Mouse (Mus musculus) forebrain, embryonic 13.5 days (tissue): ENCODE results near the gene Jmjd8. TPM values are rescaled to one million over a fixed set of nuclear protein-coding genes. Genes with fewer than 3 reads are reported as not detected.
A peak's percentile ranks its signal among the peaks of the same experiment; 100 is the strongest.

ENCODE experiments used
- ATAC-seq: fragments of 200-750 bp; cut with Nextera tagmentation; 2 replicates; pipeline ENCODE4 v1.8.0; 2017
- H3K27ac ChIP-seq: fragments of 300-500 bp; sonication (generic); 2 replicates; pipeline ENCODE4 v1.5.1; 2015; ENCODE audit warnings: inconsistent platforms, mild to moderate bottlenecking, moderate library complexity
- H3K27me3 ChIP-seq: fragments of 300-500 bp; sonication (generic); 2 replicates; pipeline ENCODE4 v1.6.1; 2015; ENCODE audit warnings: mild to moderate bottlenecking, inconsistent platforms
- H3K36me3 ChIP-seq: fragments of 300-500 bp; sonication (generic); 2 replicates; pipeline ENCODE4 v1.6.1; 2015; ENCODE audit warnings: mild to moderate bottlenecking, inconsistent platforms; ENCODE audit not compliant: poor library complexity, severe bottlenecking
- H3K4me1 ChIP-seq: fragments of 300-500 bp; sonication (generic); 2 replicates; pipeline ENCODE4 v1.6.1; 2015; ENCODE audit warnings: inconsistent platforms
- H3K4me2 ChIP-seq: fragments of 300-500 bp; sonication (generic); 2 replicates; pipeline ENCODE4 v1.6.1; 2015; ENCODE audit warnings: inconsistent platforms, mild to moderate bottlenecking, moderate library complexity
- H3K4me3 ChIP-seq: fragments of 300-500 bp; sonication (generic); 2 replicates; pipeline ENCODE4 v1.5.1; 2015; ENCODE audit warnings: mild to moderate bottlenecking, inconsistent platforms
- H3K9ac ChIP-seq: fragments of 300-500 bp; sonication (generic); 2 replicates; pipeline ENCODE4 v1.6.1; 2015; ENCODE audit warnings: mild to moderate bottlenecking, inconsistent platforms
- H3K9me3 ChIP-seq: fragments of 300-500 bp; sonication (generic); replicated peaks from 2 replicates; pipeline ENCODE4 v1.6.1; 2016; ENCODE audit warnings: inconsistent platforms
- WGBS: fragments of 180-500 bp; shearing (Covaris S2); methylation state at CpG from one replicate; pipeline ENCODE4 v1.1.7; 2015; 5-methylcytosine and 5-hydroxymethylcytosine counted together
- polyA plus RNA-seq: library from polyadenylated mRNA; unstranded; fragments of >200 nt; fragmentation: Nextera tagmentation; extraction: Ambion mirVana; gene quantifications from 2 replicates; pipeline ENCODE4 v1.2.1, GENCODE M21; 2015

The Jmjd8 gene
- polyA plus RNA-seq, 1 experiment from 2014 or later: 64.6 TPM

DNA sequence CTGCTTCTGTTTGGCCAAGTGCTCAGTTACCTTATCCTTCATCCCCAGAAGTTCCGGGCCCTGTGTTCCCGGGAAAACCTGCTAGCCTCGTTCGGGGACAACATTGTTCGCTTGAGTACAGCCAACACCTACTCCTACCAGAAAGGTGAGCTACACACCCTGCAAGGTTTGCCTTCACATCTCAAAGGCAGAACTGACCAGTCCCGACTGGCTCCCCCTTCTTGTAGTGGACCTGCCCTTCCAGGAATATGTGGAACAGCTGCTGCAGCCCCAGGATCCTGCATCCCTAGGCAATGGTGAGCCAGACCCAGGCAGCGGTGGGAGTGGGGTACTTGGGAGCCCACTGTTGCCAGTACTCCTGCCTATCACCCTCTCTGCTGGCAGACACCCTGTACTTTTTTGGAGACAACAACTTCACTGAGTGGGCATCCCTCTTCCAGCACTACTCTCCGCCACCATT is 921 bp downstream of the Jmjd8 start:
- 44% methylated on average over 8 of the region's 8 CpGs for WGBS
- no peak for ATAC-seq

DNA sequence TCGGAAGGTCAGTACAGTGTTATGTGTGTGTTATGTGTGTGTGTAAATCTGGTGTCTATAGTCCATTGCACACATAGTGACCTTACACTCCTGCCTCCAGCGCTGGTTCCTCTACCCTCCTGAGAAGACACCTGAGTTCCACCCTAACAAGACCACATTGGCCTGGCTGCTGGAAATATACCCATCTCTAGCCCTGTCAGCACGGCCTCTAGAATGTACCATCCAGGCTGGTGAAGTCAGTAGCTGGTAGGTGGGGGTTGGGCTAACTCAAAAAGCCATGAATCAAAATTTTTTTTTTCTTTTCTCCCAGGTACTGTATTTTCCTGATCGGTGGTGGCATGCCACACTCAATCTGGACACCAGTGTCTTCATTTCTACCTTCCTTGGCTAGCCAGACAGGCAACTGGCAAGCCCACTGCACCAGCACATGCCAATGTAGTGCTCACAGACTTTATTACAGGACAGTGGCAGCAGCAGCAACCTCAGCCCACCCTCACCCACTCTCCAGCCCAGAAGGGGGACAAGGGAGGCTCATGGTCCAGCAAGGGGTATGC is 1.6 kb downstream of the Jmjd8 start:
- no peak overlapping the region for H3K27ac ChIP-seq
- no peak for ATAC-seq
- peak overlapping the region; percentile 87 for H3K4me3 ChIP-seq
- H3K27me3 ChIP-seq: no peaks in the 10 kb centered on the region
- peak overlapping the region; percentile 98 for H3K4me2 ChIP-seq
- peak overlapping the region; percentile 89; the same call in 1 of the 2 replicates for H3K9ac ChIP-seq
- no peaks in the 10 kb centered on the region for H3K9me3 ChIP-seq
- 90% methylated on average over 4 of the region's 4 CpGs for WGBS
- H3K36me3 ChIP-seq: peaks cover 54% of the 10 kb centered on the region
- H3K4me1 ChIP-seq: peaks cover 77% of the 10 kb centered on the region

More for the DNA sequence above, 921 bp downstream of the Jmjd8 start:
- Histone ChIP-seq H3K9me3 (no peaks in the 10 kb centered on the region), H3K4me1 (peaks cover 77% of the 10 kb centered on the region), H3K4me2 (peak overlapping the region; percentile 98), H3K36me3 (peaks cover 49% of the 10 kb centered on the region), H3K9ac (peak overlapping the region; percentile 89), H3K4me3 (peak overlapping the region; percentile 67), H3K27me3 (no peaks in the 10 kb centered on the region), H3K27ac (peak overlapping the region; percentile 92)

DNA sequence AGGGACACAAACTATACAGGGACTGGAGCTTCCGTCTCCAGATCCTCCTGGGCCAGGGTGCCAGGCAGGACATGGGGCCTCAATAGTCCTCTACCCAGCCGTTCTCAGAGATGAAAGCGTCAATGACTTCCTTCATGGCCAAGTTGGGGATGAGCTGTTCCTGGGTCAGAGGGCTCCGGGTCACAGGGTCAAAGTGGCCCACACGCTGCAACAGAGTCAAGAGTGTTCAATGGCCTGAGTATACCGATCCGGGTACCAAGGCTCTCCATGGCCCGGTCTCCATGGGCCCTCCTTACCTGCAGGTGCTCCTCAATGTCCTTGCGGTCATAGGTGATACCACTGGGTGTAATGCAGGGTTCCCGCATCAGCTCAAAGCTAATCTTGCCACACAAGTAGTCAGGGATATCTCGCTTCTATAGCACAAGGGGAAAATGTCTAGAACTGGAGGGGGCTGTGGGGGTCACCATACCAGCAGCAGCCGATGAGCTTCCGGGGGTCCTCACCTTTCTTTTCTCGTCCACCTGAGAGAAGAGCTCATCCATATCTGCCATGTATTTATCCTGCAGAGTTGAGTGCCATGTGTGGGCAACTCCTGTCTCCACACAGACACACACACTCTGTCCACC is 2.3 kb downstream of the Jmjd8 start:
- H3K9ac ChIP-seq: peak overlapping the region; percentile 89
- H3K27ac ChIP-seq: no peak overlapping the region
- no peak for ATAC-seq
- peak overlapping the region; percentile 87 for H3K4me3 ChIP-seq
- H3K4me1 ChIP-seq: peaks cover 78% of the 10 kb centered on the region
- H3K36me3 ChIP-seq: peaks cover 55% of the 10 kb centered on the region
- no peaks in the 10 kb centered on the region for H3K27me3 ChIP-seq
- peak overlapping the region; percentile 98 for H3K4me2 ChIP-seq
- no peaks in the 10 kb centered on the region for H3K9me3 ChIP-seq
- 89% methylated on average over 14 of the region's 14 CpGs for WGBS

DNA sequence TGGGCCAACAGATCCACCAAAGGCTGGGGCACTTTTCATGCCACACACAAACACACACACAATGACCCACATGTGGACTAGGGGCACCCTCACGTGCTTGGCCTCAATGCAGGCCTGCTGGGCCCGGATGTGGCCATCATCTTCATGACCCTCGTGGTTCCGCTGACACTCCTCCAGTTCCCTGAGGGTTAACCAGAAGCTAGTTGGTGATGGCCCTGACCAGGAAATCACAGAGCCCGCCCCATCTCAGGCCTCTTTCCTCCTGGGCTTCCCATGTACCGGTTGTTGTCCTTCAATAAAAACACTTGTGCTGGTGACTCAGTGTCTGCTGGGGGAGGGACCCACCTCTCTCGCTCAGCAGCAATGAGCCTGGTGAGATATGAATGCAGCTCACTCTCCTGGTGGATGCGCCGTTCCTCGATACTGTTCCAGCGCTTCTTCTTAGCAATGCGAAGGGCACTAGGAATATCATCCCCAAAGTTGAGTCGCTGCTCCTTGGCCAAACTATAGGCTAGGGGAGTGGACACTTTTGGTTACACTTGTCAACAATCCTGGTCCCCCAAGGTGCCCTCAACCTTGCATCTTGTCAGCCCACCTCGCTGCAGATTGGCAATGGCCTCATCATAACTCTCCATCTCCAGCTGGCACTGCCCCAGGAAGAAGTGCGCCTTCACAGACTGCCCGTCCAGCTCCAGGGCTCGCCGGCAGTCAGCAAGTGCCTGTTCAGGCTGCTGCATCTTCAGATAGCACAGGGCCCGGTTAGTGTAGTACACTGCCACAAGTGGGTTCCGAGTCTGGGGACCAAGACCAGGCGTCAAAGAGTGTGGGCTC is 3.0 kb downstream of the Jmjd8 start:
- Histone ChIP-seq H3K27ac (peak overlapping the region; percentile 90; the same call in 1 of the 2 replicates), H3K27me3 (no peaks in the 10 kb centered on the region), H3K9ac (peak overlapping the region; percentile 89), H3K36me3 (peaks cover 48% of the 10 kb centered on the region), H3K9me3 (no peaks in the 10 kb centered on the region), H3K4me3 (peak overlapping the region; percentile 87), H3K4me2 (peak overlapping the region; percentile 98), H3K4me1 (peaks cover 78% of the 10 kb centered on the region)
- WGBS: 64% methylated on average over 21 of the region's 21 CpGs
- no peak for ATAC-seq

DNA sequence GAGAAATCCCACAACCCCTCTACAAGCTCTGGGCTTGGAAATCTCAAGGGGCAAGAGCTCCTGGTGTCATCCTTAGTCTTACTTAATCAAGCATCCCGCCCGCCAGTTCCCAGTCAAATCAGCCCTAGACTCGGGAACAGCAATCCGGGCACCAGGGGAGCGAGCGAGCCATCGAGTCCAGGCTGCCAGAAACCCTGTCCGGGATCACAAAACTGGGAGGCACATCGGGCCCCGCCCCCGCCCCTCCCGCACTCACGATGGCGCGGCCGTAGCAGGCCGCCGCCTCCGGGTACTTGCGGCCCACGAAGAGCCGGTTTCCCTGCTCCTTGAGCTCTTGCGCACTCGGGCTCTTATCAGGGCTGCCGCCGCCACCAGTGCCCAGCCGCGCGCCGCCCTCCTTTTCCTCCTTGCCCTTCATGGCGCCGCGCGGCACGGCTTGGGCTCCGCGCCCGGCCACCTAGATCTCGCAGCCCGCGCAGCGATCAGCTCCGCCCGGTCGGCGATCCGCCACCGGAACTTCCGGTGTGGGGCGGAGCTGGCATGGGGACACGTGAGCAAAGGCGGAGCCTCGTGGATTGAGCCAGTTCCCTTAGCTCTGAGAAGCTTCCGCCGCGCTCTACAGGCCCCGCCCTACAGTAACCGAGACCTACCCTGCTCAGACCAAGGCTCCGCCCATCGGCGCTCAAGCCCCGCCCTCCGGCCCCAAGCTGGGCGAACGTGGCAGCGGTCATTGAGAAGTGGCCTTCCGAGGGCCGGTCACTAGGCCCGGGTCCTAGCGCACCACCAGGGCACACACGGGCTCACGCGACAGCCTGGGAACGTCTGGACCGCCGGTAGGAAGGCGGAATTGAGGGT is 4.0 kb downstream of the Jmjd8 start:
- peak; percentile 90 for ATAC-seq
- Histone ChIP-seq H3K4me1 (peaks cover 79% of the 10 kb centered on the region), H3K27ac (peak overlapping the region; percentile 90), H3K4me2 (peak overlapping the region; percentile 98), H3K9me3 (no peaks in the 10 kb centered on the region), H3K9ac (peak overlapping the region; percentile 89), H3K27me3 (no peaks in the 10 kb centered on the region), H3K4me3 (peak overlapping the region; percentile 87), H3K36me3 (peaks cover 38% of the 10 kb centered on the region)
- under 1% methylated on average over 77 of the region's 77 CpGs for WGBS

DNA sequence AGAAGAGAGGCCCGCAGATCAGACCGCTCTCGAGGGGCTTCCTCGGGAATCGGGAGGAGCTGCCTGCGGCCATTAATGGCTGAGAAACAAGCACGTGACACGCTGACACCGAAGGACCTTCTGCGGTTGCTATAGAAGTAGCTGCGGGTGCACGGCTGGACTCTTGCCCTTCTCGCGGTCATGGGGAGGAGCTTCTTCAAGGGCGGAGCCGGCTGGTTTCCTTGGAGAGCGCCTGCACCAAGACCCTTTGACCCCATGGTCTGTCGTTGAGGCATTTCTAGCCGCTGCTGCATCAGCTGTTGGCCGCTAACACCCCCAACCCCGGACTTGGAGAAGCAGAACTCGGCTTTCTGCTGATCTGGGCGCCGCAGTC is 4.6 kb downstream of the Jmjd8 start, which contains the start of gene Stub1:
Stub1 (minus strand) TSS at position 114 of the 373 bp plus-strand sequence.
- peak within 1 kb of the TSS; percentile 90 for H3K27ac ChIP-seq
- peaks cover 81% of the 10 kb centered on the region for H3K4me1 ChIP-seq
- WGBS: under 1% methylated on average over 24 of the region's 24 CpGs
- peak within 1 kb of the TSS; percentile 98 for H3K4me2 ChIP-seq
- no peaks in the 10 kb centered on the region for H3K27me3 ChIP-seq
- ATAC-seq: no peak
- H3K9ac ChIP-seq: peak within 1 kb of the TSS; percentile 89
- H3K4me3 ChIP-seq: peak within 1 kb of the TSS; percentile 87
- no peaks in the 10 kb centered on the region for H3K9me3 ChIP-seq
- peaks cover 40% of the 10 kb centered on the region for H3K36me3 ChIP-seq

DNA sequence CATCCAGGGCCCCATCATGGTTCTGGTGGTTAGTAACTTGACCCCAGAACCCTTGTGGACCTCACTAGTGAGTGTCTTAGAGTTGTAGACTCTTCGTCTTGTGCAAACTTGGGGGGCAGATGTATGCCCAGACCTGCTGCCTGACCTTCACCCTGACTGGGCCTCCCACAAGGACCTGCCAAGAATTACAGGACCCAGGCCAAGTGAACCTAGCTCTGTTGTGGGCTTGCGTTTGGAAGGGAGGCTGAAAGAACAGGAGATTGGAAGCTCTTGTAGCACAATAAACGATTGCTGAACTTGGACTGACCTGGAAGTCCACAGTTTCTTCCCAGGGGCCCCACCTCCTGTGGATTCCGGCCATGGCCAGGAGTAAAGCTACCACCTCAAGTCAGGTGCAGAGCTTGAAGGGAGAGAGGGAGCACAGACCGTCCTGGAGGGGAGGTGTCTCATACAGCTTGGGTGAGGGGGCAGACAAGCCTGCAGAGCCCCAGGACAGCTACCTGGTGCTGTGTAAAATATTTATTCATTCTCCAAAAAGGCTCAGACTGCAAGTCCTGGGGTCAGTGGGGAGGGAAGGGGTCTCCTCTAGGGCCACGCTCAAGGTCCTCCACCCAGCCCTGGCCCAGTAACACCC is 5.4 kb downstream of the Jmjd8 start:
- 54% methylated on average over 6 of the region's 6 CpGs for WGBS
- peak overlapping the region; percentile 90; the same call in 1 of the 2 replicates for H3K27ac ChIP-seq
- peak overlapping the region; percentile 98 for H3K4me2 ChIP-seq
- H3K36me3 ChIP-seq: peaks cover 45% of the 10 kb centered on the region
- ATAC-seq: no peak
- H3K4me3 ChIP-seq: peak overlapping the region; percentile 87
- H3K4me1 ChIP-seq: peaks cover 78% of the 10 kb centered on the region
- no peaks in the 10 kb centered on the region for H3K27me3 ChIP-seq
- H3K9me3 ChIP-seq: no peaks in the 10 kb centered on the region
- peak overlapping the region; percentile 89 for H3K9ac ChIP-seq

DNA sequence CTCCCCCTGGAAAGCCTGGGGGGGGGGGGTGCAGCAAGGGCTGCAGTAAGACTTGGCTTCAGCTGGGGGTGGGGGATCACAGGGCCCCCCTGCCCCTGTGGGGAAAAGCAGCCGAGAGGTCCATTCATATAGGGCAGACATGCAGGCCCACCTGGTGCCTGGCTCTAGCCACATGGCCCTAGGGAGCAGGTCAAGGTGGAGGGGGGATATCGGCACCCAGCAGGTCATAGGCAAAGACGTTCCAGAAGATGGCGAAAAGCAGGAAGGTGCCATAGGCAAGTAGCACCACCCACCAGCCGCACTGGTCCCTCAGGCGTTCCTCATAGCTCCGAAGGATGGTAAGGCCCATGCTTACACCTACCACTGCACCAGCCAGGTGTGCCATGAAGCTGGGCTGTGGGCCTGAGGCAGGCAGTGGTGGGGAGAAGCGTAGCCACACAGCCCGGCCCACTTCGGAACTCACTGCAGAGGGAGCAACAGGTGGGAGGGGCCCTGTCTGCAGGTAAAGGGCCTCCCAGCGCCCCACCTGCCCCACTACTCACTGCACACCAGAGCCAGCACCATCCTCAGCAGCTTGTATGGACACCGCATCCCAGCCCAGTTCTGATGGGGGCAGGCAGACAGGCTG is 6.0 kb downstream of the Jmjd8 start:
- peak overlapping the region; percentile 98 for H3K4me2 ChIP-seq
- 87% methylated on average over 12 of the region's 12 CpGs for WGBS
- H3K27me3 ChIP-seq: no peaks in the 10 kb centered on the region
- H3K4me1 ChIP-seq: peaks cover 74% of the 10 kb centered on the region
- peaks cover 50% of the 10 kb centered on the region for H3K36me3 ChIP-seq
- peak overlapping the region; percentile 87 for H3K4me3 ChIP-seq
- no peak for ATAC-seq
- no peak overlapping the region for H3K27ac ChIP-seq
- H3K9ac ChIP-seq: peak overlapping the region; percentile 89
- H3K9me3 ChIP-seq: no peaks in the 10 kb centered on the region

DNA sequence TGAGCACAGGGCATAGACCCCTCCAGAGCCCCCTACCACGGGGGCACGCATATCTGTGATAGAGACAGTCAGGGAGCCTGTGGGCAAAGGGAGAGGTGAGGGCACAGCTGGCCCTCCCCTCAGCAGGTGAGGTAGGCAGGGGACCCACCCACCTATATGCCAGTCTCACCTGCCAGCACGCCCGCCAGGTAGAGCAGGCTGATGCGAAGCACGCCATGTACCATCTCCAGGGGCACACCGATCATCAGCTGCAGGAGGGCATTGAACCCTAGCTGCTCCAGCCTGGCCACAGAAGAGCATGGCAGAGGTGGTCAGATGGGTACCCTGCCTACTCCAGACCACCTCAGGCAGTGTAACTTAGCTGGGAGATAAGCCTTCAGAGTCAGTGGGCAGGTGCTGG is 6.6 kb downstream of the Jmjd8 start:
- WGBS: 93% methylated on average over 7 of the region's 7 CpGs
- Histone ChIP-seq H3K4me1 (peaks cover 69% of the 10 kb centered on the region), H3K4me2 (peak overlapping the region; percentile 98), H3K4me3 (no peak overlapping the region), H3K9me3 (no peaks in the 10 kb centered on the region), H3K9ac (peak overlapping the region; percentile 27), H3K27me3 (no peaks in the 10 kb centered on the region), H3K27ac (no peak overlapping the region; the same call in 1 of the 2 replicates), H3K36me3 (peaks cover 50% of the 10 kb centered on the region)
- ATAC-seq: no peak

DNA sequence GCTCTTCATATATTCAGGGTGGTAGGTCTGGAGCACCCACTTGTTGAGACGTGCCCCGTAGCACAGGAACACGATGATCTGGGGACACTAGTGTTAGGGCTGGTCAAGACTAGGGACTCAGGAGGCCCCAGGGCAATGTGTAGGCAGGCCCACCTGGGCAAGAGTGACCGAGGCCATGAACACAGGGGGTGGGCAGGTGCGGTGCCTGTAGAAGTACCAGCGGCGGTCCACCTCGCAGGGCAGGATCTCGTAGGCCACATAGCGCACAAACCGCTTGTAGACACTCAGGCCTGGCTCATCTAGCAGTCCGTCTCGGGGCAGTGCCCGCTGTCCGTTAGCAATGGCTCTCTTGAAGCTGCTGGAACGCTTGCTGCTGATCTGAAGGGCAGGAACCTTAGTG is 7.1 kb downstream of the Jmjd8 start:
- Histone ChIP-seq H3K36me3 (peaks cover 50% of the 10 kb centered on the region), H3K4me1 (peaks cover 63% of the 10 kb centered on the region), H3K9ac (peak overlapping the region; percentile 75), H3K4me2 (peak overlapping the region; percentile 79), H3K27me3 (no peaks in the 10 kb centered on the region), H3K9me3 (no peaks in the 10 kb centered on the region), H3K27ac (peak overlapping the region; percentile 82; the same call in 1 of the 2 replicates), H3K4me3 (no peak overlapping the region)
- no peak for ATAC-seq
- WGBS: 94% methylated on average over 16 of the region's 16 CpGs
